Mouse (Mus musculus): Measurements from ENCODE around the gene Mien1.

Gene Mien1

DNA sequence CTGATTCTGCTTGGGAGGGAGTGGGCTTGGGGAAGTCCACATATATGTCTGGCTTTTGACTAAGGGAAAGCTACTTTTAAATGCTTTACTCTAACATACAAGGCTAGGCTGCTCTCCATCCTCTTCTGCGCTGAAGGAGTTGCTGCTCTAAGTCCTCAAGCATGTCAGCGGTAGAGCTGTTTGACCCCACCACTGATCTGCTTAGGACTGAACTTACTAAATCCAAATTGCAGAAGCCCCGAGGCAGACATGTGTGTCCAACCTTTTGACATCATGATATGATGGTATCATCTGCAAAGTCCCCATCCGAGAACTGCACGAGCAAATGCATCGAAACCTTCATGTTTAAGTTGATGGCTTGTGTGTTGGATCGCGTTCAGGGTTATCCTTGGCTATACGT lies 21.1 kb upstream of the Mien1 start:
- DNase-seq (ENCODE audit: low spot score in 2 of 2) = no peak

DNA sequence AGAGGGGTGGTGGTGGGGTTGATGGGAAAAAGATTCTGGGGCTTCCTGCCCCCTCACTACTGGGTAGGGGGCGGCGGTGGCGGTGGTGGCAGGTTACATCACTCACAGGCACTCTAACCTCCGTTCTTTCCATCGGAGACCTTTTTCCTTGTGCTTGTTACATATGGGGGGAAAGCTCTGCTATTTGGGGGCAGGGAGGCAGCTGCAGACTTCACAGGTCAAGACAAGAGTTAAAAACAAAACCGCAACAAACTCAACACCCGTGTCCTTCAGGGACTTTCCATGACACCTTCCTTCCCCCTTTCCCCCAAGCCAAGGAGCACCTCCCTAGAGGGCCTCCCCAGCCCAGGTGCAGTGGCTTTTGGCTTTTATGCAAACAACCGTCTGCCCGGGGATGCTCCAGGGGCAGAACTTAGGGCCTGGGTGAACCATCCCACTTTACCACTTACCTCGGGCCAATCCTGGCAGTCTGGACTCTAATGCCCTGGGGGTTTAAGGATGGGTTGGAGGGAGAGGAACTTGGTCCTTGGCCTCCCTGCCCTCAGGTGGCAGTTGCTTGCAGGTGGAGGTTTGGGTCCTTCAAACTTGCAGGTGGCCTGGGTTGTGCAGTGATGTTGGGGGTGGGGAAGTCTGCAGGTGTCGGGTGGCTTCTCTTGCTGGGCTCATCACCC lies 20.4 kb upstream of the Mien1 start:
- no peak for DNase-seq (ENCODE audit: low spot score in 2 of 2)

DNA sequence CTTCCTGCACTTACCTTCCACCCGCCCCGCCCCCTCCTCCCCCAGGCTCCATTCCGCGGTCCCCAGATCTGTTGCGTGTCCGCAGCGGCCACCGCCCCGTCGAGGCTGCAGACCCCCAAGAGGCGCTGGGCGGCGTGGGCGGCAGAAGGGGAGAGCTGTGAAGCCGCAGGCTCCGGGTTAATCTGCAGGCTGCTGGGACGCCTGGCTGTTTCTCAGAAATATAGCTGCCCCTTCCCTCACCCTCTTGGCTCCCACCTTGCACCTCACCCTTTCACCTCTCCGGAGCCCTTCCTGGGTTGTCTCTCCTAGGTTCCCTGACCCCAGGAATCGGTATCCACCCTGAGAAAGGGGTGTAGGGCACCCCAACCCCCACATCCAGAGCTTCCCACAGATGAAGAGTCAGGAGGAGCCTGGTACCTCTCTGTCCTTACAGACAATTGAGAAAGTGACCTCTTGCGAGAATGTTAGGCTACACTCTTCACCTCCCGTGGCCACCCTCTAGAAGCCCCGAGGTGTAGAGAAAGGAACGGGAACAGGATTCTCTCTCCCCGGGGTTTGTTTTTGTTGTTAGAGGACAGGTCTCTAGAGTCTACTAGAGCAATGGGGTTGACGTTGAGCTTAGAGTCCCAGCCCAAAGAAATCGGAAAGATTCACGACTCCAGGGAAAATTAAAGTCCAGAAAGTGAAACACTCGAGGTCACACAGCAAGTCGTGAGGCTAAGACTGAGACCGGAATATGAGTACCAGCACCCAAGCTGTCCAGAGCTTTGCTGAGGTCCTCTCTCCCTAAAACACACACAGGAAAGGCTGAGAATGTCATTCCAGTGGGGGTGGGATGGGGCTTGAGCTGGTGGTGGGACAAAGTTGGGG lies 19.6 kb upstream of the Mien1 start:
- DNase-seq (ENCODE audit: low spot score in 2 of 2) = no peak

- peak; percentile 85 to 90 for DNase-seq (ENCODE audit: low spot score in 2 of 2)
Observed at GRCm38 (mm10) chr11:98457367-98458120, 18.8 kb upstream of the Mien1 start.

DNA sequence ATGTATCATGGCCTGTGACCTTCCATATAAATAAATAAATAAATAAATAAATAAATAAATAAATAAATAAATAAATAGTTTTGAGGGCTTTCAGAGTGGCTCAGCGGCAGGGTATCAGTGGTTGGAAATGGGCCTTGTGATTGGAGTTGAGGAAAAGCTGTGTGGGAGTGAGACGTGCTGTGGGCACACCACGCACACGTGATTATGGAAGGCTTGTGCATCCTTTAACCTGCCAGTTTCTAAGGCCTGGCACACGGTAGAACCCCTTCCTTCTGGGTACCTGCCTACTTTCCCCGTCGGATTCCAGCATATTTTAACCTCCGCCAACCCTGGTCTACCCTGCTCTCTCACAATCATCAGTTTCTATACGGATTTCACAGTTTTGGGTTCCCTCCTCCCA lies 18.2 kb upstream of the Mien1 start:
- DNase-seq (ENCODE audit: low spot score in 2 of 2) = no peak

GRCm38 (mm10) chr11:98456545-98456944 lies 17.8 kb upstream of the Mien1 start:
- DNase-seq (ENCODE audit: low spot score in 2 of 2) = no peak

GRCm38 (mm10) chr11:98455484-98455883 lies 16.7 kb upstream of the Mien1 start:
- DNase-seq (ENCODE audit: low spot score in 2 of 2) = no peak

DNA sequence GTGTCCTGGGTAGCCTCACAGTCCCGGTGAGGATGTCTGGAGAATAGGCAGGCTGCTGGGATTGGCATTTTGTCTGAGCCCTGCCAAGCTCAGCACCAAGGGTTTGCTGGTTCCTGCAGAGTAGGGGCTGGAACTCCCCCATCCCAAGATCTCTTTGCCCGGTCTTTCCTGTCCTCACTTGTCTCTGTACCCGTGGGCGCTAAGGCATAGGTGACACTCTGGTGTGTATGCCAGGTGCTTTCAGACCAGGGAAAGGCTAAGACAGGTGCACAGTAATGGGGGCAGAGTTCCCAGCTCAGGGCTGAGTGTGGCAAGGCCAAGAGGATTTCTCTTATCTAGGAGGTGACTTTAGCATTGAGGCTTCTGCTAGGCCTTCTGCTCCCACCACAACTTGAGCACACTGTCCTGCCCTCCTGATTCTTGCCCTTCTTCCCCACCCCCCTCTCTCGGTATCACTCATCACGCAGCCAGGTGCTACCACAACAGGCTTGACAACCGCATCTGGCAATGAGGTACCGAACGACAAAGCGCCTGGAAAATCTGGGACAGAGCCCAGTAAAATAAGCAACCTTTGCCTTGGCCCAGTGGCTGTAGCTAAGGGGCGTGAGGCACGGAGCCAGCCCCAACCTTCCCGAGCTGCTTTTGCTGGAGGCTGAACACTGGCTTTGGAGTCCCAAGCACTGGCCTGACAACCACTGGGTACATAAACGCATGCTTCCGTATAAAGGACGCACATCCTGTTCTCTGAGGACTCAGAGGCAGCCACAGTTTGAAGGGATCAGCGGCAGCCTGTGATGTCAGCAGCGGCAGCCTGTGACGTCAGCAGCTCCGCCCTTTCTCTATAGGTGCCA lies 11.4 kb upstream of the Mien1 start:
- DNase-seq (ENCODE audit: low spot score in 2 of 2) = no peak

DNA sequence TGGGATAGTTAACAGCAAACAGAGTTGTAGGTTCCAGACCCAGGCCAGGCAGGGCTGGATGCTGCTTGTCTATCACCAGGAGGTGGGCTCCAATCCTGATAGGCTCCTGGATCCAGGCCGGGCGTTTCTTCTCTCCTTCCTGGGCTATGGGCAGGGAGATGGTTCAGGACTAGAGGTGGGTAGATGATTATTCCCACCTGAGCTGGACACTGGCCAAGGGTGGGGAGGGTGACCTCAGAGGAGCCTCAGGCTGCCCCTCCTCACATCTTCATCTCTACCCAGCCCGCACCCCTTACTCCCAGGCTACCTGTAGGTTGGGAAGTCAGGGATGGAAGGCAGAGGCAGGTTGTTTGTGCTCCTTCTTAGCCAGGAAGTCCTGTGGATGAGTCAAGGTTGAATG lies 10.6 kb upstream of the Mien1 start:
- DNase-seq (ENCODE audit: low spot score in 2 of 2) = no peak

GRCm38 (mm10) chr11:98448191-98448790 lies 9.5 kb upstream of the Mien1 start:
- DNase-seq (ENCODE audit: low spot score in 2 of 2) = no peak

DNA sequence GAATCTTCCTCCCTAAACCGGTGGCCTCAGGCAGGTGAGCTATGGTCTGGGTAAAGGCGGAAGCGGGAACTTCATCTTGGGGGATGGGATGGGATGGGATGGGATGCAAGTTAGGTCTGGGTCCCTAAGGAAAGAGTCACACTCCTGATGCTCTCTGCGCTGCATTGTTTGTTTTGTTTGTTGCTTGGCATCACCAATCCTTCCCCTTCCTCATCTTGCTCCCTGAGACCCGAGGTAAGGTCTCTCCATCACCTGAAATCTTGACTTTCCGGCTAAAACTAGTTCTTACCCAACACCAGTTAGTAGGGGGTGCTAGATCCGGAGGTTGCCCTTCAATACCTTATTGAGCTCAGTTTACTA lies 8.7 kb upstream of the Mien1 start:
- DNase-seq (ENCODE audit: low spot score in 2 of 2) = no peak

DNA sequence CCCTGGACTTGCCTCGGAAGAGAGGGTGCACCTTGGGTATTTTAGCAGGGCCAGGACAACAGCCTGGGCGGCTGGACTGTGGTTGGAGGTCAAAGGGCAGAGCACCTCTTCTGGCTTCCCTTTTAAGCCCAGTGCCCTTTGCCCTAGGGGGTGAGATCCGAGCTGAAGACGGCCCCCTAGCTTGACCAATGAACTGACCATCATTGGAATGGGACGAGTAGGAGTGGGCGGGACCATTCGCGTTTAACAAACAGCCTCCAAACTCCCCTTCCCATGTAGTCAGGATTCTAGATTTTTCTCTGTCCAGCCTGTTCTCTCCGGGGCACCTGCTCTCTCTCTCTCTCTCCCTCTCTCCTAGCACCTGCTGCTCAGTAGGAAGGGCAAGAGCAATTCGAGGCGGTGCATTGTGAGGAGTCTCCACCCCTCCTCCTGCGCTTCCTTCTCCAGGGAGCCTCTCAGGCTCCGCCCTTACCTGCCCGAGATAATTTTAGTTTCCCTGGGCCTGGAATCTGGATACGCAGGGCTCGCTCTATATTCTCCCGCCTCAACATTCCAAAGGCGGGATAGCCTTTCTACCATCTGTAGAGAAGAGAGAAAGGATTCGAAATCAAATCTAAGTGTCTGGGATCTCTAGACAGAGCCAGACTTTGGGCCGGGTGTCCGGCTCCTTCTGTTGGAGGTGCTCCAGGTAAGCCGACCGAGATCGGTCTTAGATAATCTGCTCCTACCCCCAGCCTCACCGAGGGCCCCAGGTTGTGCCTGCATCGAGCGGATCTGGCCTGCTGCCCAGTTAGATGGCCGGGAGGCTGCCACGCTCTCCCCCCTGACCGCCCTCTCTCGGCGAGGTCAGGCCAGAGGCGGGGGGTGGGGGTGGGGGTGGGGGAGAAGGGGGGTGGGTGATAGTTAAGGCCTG lies 8.0 kb upstream of the Mien1 start:
- DNase-seq (ENCODE audit: low spot score in 2 of 2) = peak in 1 of 2 experiments; percentile 20

GRCm38 (mm10) chr11:98446213-98446561 lies 7.4 kb upstream of the Mien1 start, which contains the start of gene Grb7:
Gene Grb7 (plus strand): TSS chr11:98446394.
- DNase-seq (ENCODE audit: low spot score in 2 of 2) = no peak

GRCm38 (mm10) chr11:98445679-98446078 lies 6.9 kb upstream of the Mien1 start:
- no peak for DNase-seq (ENCODE audit: low spot score in 2 of 2)

DNA sequence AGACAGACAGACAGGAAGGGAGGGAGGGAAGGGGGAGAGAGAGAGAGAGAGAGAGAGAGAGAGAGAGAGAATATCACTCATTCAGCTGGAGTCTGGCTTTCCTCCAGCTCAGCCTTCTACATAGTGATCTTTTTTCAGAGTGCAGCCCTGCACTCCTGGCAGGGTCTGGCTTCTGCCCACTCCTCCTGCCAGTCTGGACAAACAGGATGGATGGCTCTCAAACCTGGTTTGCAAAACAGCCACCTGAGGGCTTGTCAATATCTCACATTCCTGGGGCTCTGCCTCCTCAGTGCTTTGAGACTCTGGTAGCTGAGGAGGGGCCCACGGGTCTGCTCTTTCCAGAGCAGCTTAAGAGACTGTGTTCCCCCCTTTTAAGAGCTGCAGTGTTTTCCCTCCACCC lies 6.4 kb upstream of the Mien1 start:
- DNase-seq (ENCODE audit: low spot score in 2 of 2) = no peak

- no peak for DNase-seq (ENCODE audit: low spot score in 2 of 2)
Observed at GRCm38 (mm10) chr11:98443688-98444087, 4.9 kb upstream of the Mien1 start.

DNA sequence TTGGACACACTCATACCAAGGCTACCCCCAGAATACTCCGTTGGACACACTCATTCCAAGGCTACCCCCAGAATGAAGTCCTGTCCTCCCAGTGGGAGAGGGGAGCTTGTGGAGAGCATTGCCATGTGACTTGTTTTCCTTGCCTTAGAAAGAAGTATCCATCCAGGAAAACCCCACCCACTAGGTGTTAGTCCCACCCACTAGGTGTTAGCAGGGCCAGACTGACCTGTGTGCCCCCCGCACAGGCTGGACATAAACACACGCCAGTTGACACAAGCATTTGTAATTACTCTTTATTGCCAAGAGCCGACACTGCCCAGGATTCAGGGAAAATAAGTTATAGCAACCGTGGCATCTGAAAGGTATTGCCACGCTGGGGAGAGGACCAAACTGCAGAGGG lies 1.4 kb downstream of the Mien1 start:
- no peak for DNase-seq (ENCODE audit: low spot score in 2 of 2)

GRCm38 (mm10) chr11:98435723-98436122 lies 3.1 kb downstream of the Mien1 start:
- DNase-seq (ENCODE audit: low spot score in 2 of 2) = no peak

DNA sequence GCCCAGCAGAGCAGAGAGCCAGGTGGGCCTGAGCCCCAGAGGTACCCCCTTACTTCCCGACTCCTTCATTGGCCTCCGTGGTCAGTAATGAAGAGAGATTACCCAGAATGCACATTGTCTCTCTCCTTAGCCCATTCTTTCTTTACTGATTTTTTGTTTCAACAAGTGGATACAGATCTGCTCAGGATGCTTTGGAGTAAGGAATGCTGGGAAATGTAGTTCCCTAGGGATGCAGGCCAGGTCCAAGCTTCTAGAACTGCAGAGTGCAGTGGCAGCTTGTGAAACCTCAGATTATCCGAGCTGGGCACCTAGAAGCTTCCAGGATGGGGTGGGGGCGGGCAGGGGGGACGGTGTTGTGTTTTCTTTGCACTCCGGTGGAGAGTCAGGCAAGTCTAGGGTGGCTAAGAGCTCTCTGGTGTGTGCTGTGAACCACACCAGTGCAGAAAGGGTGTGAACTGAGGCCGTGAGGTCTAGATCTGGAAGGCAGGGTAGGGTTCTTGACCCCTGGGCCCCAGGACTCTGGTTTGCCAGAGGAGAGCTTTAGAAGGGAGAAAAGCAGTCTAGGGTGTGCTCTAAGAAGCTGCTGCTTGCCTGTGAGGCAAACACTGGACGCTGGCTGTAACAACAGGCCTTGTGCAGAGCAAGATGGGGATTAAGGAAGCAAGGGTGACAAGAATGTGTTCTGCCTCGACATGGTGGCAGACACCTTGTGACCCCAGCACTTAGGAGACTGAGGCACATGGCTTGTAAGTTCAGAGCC lies 6.9 kb downstream of the Mien1 start:
- peak in 1 of 2 experiments; percentile 15 for DNase-seq (ENCODE audit: low spot score in 2 of 2)
